Mouse (Mus musculus) liver, embryonic 11.5 days (tissue): ENCODE measurements at regions not wholly inside any gene's neighbourhood (a gene's known extent, or its start where the extent isn't known, plus 50 kb on each side); places are given as distances from the start of the nearest gene placed in this dataset.

Source experiments
- ATAC-seq: fragments of 200-750 bp; cut with Nextera tagmentation; replicated peaks from 2 replicates; pipeline ENCODE4 v1.8.0; 2017; ENCODE audit warnings: moderate number of reproducible peaks, mild to moderate bottlenecking, moderate TSS enrichment, moderate library complexity; ENCODE audit not compliant: low FRiP score
- DNase-seq: peaks from one replicate; pipeline ENCODE4 v3.0.0-alpha.2; 2017; ENCODE audit warnings: low spot score
- H3K27ac ChIP-seq: fragments of 300-500 bp; sonication (generic); 2 replicates; pipeline ENCODE4 v1.5.1; 2014; ENCODE audit warnings: mild to moderate bottlenecking, low read depth, low read length, control low read depth
- H3K27me3 ChIP-seq: fragments of 300-500 bp; sonication (generic); replicated peaks from 2 replicates; pipeline ENCODE4 v1.6.1; 2014; ENCODE audit warnings: low read length, mixed read lengths; ENCODE audit not compliant: control insufficient read depth, insufficient read depth
- H3K36me3 ChIP-seq: fragments of 300-500 bp; sonication (generic); 2 replicates; pipeline ENCODE4 v1.6.1; 2014; ENCODE audit warnings: mild to moderate bottlenecking, low read length, moderate library complexity, mixed read lengths; ENCODE audit not compliant: control insufficient read depth, insufficient read depth
- H3K4me1 ChIP-seq: fragments of 300-500 bp; sonication (generic); replicated peaks from 2 replicates; pipeline ENCODE4 v1.6.1; 2014; ENCODE audit warnings: low read length, mixed read lengths; ENCODE audit not compliant: control insufficient read depth, insufficient read depth
- H3K4me2 ChIP-seq: fragments of 300-500 bp; sonication (generic); 2 replicates; pipeline ENCODE4 v1.6.1; 2014; ENCODE audit warnings: mild to moderate bottlenecking, control low read depth, moderate library complexity
- H3K4me3 ChIP-seq: fragments of 300-500 bp; sonication (generic); 2 replicates; pipeline ENCODE4 v1.5.1; 2014; ENCODE audit warnings: low read depth, low read length, control low read depth
- H3K9ac ChIP-seq: fragments of 300-500 bp; sonication (generic); 2 replicates; pipeline ENCODE4 v1.6.1; 2014; ENCODE audit warnings: low read depth, low read length, control low read depth
- H3K9me3 ChIP-seq: fragments of 300-500 bp; sonication (generic); 2 replicates; pipeline ENCODE4 v1.6.1; 2016; ENCODE audit warnings: low read length, inconsistent platforms, mixed read lengths; ENCODE audit not compliant: control insufficient read depth
- WGBS: fragments of 180-500 bp; shearing (Covaris S2); extraction: QIAGEN DNeasy Blood & Tissue Kit; methylation state at CpG from one replicate; pipeline ENCODE4 v1.1.7; 2014; 5-methylcytosine and 5-hydroxymethylcytosine counted together

DNA sequence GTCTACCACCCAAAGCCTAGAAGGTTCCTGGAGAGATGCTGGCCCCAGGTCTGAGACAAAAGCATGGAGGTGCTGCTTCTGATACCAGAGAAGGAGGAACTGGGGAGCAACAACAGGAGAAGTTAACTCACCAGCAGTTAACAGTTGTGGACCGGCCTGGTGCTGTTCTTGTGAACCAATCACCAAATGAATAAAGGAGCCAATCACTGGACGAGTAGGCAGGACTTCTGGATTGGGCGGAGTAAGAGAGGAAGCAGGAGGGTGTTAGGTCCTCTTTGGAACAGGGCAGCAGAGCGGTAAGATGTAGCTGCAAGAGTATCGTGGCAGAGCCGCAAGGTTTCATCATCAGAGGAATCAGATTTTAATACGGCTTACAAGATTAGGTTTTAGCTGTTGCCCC, 57.7 kb upstream of the Elovl6 start:
- 92% methylated on average over 7 of the region's 7 CpGs for WGBS
- H3K9me3 ChIP-seq = no peaks in the 10 kb centered on the region
- no peak overlapping the region for H3K4me3 ChIP-seq
- no peak overlapping the region for H3K9ac ChIP-seq
- H3K4me2 ChIP-seq = no peak overlapping the region
- DNase-seq (no peak), ATAC-seq (no peak)
- H3K27ac ChIP-seq = no peak overlapping the region
- no peaks in the 10 kb centered on the region for H3K4me1 ChIP-seq
- no peaks in the 10 kb centered on the region for H3K36me3 ChIP-seq
- H3K27me3 ChIP-seq = no peaks in the 10 kb centered on the region

DNA sequence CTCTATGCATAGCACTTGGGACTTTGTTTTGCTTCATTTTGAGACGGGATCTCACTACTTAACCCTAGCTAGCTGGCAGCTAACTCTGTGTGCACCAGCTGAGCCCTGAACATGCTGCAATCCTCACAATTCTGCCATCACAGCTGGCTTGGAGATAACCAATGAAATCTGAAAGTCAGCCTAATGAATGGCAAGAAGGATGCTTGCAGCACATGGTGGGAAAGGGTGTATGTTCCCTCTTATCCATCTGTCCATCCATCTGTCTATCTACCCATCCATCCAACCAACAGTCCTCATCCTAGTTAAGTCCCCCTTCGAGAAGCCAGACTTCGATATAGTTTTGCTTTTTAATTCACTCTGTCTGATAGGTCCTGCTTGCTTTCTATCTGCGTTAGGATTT, 55.9 kb upstream of the Elovl6 start:
- H3K4me1 ChIP-seq = no peaks in the 10 kb centered on the region
- H3K9ac ChIP-seq = no peak overlapping the region
- H3K27ac ChIP-seq = no peak overlapping the region
- no peak overlapping the region for H3K4me2 ChIP-seq
- ATAC-seq (no peak), DNase-seq (no peak)
- H3K4me3 ChIP-seq = no peak overlapping the region
- no peaks in the 10 kb centered on the region for H3K27me3 ChIP-seq
- no peaks in the 10 kb centered on the region for H3K36me3 ChIP-seq
- H3K9me3 ChIP-seq = no peaks in the 10 kb centered on the region
- 85% methylated on average over 4 of the region's 4 CpGs for WGBS

GRCm38 (mm10) chr3:129478093-129478492, 54.1 kb upstream of the Elovl6 start:
- Histone ChIP-seq H3K27ac (no peak overlapping the region), H3K4me1 (no peaks in the 10 kb centered on the region), H3K9ac (no peak overlapping the region), H3K4me3 (no peak overlapping the region), H3K4me2 (no peak overlapping the region), H3K27me3 (no peaks in the 10 kb centered on the region), H3K36me3 (no peaks in the 10 kb centered on the region), H3K9me3 (no peaks in the 10 kb centered on the region)
- DNase-seq = no peak
- ATAC-seq = no peak
- WGBS = 82% methylated on average over 7 of the region's 7 CpGs

DNA sequence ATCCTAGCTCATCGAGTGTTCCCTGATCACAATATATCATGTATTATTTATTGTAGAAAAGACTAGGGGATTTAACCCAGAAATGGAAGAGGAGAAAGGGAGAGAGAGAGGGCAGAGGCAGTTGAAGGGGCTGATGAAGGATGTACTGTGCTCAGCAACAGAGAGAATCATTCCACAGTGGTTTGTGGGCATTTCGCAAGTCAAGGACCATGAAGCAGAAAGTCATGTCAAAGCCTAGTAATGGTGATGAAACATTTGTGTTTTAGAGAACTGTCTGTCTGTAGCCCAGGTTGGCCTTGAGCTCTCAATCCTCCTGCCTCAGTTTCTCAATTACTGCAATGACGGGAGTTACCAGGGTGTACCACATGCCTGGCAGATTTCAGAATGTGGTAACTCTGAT, 50.9 kb upstream of the Elovl6 start:
- DNase-seq = no peak
- H3K4me2 ChIP-seq = no peak overlapping the region
- H3K9me3 ChIP-seq = no peaks in the 10 kb centered on the region
- H3K27me3 ChIP-seq = no peaks in the 10 kb centered on the region
- H3K4me3 ChIP-seq = no peak overlapping the region
- H3K4me1 ChIP-seq = no peaks in the 10 kb centered on the region
- H3K36me3 ChIP-seq = no peaks in the 10 kb centered on the region
- ATAC-seq = no peak
- H3K9ac ChIP-seq = no peak overlapping the region
- WGBS = 85% methylated on average over 3 of the region's 3 CpGs
- no peak overlapping the region for H3K27ac ChIP-seq
